Mouse (Mus musculus) adipocyte (in vitro differentiated cells): ENCODE results near the gene Prkce.

Source experiments
- DNase-seq: peaks from one replicate; pipeline ENCODE4 v3.0.0-alpha.2; 2016; ENCODE audit warnings: low spot score

Prkce gene

DNA sequence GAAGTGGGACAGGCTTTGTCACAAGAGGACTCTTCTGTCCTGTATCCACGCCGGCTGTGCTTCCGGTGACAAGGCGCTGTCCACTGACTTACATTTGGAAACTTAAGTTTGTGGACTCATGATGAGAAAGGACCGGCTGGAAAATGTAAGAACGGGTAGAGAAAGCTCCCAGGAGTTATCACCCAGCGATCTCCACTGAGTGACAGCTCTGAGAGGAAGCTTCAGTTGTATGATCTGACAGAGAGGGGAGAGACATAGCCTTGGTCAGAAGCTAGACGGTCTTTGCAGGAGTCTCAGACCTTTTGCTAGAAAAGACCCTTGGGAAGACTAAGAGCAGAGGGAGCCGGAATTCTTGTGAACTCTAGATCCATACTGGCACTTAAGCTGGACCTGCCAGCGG lies 322.2 kb downstream of the Prkce start:
- DNase-seq = no peak

GRCm38 (mm10) chr17:86492376-86492775 lies 324.8 kb downstream of the Prkce start:
- no peak for DNase-seq

- no peak for DNase-seq
These were observed 326.4 kb downstream of the Prkce start for GRCm38 (mm10) chr17:86493891-86494420.

DNA sequence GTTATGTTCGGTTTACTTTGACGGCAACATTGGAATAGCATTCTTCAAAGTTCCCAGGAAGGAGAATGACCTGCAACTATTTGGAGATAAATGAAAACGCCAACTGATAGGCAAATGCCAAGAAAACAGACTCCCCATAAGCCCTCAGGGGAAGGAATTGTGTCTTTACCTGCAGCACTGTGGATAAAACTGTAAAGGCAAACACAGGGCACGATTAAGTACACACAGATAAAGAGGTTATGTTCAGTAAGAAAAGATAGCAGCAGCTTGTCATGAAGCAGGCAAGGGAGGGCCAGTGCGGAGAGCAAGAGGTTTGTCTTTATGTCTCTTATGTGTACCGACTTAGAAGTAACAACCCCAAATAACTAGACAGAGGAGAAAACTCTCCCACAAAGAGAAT lies 326.9 kb downstream of the Prkce start:
- no peak for DNase-seq

- DNase-seq = no peak
These were observed 327.3 kb downstream of the Prkce start for GRCm38 (mm10) chr17:86494895-86495294.

DNA sequence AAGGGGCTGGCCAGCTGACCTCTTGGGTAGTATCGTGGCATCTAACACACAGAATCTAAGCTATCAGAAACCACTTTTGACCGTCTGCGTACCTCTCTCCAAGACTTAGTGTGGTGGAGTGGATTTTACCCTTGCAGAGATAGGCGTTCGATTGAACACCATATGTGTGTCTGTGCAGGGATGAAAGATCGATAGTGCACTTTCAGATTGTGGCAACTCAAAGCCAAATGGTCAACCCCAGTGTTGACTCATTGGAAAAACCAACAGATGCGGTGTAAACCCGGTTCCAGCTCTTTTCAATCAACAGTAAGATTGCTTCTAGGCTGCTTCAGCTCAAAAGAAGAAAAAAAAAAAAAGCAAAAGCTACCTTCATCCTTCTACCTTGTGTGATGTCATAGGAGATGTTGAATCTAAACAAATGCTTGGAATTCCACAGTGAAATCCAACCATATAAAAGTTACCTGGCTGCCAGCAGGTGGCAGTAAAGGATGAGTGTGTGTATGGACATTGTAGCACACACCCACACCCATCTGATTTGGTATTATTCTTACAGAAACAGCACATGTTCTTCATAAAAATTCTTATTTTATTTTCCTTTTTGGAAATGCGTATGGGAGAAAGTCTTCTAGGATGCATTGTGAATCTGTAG lies 328.7 kb downstream of the Prkce start:
- peak; percentile 70 for DNase-seq

DNA sequence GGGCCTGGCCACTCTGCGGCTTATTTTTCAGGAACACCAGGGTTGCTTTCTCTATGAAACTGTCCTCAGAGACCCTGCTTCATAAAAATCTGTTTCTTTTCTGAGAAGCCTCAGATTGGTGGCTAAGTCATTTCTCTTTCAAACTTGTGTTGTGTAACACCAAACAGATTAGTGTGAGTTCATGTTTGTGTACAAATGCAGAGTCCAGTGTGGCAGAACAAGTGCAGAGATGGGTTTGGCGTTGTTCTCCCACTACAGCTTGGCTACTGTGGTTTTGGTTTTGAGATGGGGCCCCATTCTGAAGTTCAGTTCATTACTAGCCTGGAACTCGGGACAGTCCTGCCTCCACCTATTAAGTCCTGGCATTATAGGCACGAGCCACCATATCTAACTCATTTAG lies 329.7 kb downstream of the Prkce start:
- no peak for DNase-seq

DNA sequence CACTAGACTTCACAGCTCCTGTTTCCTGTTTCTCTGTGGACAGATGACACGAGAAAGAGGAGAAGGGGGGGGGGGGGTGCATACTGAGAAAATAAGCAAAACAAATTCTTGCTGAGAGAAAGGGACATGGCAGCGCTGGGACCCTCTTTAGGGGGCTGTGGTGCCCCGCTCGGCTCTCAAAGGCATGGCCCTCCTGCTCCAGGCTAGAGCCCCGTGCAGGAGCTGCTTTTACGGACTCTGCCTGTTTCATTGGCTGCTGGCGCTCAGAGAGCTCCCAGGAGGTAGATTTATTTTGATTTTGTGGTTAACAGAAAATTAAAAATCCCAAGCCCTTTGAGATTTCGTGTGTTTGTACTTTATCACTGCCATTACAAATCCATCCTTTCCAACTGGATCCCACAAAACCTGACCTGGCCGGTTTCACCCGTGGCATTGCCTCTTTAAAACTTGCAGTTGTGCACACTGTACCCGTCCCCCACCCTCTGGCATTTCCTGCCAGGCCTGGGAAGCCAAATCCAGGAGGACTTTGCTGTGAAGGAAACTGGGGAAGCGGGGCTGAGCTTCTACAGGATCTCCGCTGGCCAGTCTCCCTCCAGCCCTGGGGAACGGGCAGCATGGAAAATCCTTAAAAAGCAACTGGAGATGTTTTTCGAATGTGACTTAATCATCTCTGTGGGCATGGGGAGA lies 331.9 kb downstream of the Prkce start:
- DNase-seq = no peak

GRCm38 (mm10) chr17:86501393-86501792 lies 333.8 kb downstream of the Prkce start:
- DNase-seq = no peak

GRCm38 (mm10) chr17:86503208-86503897 lies 335.8 kb downstream of the Prkce start:
- DNase-seq = no peak

DNA sequence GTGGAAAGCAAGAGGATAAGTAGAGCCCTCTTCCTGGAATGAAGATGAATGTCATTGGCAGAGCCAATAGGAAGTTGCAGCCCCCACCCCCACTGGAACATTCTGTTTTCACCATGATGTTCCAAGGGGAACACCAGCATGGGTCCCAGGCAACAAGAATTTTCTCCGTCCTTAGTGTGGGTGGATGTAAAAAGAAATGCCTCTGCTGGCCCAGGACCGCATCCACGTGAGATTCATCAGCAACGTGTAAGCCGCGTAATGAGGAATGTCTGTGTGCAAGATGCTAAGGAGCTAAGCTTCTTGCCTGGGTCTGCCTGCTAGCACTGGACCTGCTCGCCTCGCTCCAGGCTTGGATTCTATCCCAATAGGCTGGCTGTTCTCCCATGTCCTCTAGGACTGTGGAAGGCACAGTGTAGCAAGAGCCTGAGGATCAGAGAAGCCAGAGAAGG lies 337.6 kb downstream of the Prkce start, which contains the start of gene Gm10309:
Gm10309 (minus strand) TSS at position 50 of the 449 bp plus-strand sequence.
- DNase-seq = peak; percentile 90

- no peak for DNase-seq
These were observed 339.3 kb downstream of the Prkce start for GRCm38 (mm10) chr17:86506881-86507280.

DNA sequence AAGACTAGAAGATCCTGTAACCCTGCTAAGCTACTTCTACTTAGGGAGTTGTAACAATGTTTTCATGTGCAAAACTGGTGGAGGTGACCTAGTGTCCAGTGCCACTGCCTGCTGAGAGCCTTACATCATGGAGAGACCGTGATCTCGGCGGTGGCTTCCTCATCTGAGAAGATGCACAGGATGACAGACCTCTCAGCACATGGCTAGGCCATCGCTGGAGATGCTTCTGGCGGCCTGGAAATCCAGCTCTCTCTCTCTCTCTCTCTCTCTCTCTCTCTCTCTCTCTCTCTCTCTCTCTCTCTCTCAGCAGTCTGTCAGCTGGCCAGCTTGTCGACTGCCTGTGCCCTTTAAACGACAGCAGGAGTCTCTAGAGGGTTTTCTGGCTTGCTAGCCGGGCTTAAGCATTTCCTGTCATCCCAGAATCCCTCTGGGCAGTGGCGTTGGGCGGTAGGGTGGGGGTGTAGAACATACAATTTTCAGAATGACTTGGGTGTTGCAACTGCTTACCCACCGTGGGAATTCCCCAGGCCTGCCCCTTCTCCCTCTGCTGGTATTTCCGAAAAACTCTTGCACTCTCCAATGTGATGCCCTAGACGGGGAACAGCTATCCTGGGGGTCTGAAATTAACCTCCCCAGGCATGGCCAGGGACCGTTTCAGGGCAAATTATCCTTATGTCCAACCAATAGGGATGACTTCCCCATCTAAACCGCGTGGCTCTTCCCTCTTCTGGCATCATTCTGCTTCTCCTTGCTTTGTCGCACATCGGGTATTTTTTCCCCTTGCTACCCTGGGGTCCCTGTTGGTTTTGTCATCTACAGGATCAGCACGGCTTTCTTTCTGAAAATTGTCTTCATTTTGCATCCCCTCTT lies 340.0 kb downstream of the Prkce start:
- DNase-seq = peak; percentile 79

DNA sequence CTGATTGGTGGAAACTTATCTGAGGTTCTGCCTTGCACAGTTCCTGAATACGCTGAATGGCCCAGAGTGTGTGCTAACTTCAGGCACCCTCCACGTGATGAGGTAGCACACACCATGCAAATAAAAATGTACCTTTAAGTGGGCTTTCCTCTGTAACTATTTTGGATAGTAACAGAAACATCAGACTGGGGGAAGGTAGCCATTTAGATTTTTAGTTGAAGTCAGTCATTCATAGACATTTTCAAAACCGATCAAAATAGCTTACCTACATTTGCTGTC lies 340.6 kb downstream of the Prkce start:
- no peak for DNase-seq

DNA sequence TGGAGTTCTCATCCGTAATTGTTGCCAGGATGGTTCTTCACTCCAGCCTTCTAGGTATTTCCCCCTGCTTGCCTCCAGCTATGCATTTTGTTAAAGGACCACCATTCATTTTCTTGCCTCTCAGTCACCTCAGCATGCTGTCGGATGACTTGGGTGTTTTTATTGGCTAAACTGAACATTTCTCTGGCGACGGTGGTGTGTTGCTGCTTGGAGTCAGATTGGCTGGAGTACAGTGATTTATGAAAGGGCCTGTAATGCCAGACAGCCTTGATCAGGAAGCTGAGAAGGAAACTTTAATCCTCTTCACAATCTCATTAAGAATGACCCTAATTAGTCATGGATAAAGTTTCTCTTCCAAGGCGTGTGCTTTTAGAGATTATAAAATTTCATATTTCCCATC lies 342.3 kb downstream of the Prkce start:
- DNase-seq = peak; percentile 53

DNA sequence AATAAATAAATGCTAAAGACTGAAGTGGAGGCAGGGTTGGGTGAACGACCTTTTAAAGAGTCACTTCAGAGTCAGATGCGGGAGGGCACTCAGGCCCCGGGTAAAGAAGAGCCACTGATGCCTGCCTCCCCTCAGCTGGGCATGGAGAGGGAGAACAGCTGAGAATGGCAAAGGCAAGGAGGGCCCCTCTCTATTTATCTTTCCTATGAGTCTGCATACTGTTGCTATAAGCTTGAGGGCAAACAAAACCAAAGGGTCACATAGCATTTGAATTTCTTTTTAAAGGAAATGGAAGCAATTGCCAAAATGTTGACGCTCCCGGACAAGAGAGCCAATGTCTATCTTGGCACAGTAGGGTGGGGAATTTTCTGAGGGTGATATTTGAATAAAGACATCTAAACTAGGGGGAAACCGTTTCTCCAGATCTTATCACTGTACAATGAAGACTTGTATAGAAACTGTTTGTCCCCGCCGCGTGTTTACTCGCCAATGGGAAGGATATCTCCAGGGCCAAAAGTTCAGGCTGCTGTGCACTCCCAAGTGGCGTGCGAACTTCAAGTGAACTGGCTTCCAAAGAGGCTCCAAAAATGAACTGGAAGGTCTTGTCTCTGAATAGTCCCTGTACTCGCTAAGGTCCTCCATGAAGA lies 347.5 kb downstream of the Prkce start:
- DNase-seq = no peak

- no peak for DNase-seq
These were observed 349.0 kb downstream of the Prkce start for GRCm38 (mm10) chr17:86516630-86517029.

- DNase-seq = no peak
These were observed 351.0 kb downstream of the Prkce start for GRCm38 (mm10) chr17:86518604-86519003.

DNA sequence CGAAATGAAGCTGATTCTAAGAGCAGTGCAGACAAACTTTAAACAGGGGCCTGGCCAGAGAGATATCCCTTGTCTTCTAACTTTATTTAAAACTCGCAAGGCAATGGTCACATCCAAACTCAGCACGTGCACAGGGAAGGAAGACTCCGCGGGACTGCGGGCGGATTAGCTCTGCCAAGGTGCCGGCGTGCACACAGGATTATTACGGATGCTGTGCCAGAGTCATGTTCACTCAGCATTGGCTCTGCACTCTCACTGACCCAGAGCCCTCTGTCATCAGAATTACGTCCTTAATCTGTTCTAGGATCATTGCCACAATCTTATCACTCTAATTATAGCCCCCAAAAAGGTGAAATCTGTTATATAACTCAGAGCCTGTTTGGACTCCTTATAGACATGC lies 353.7 kb downstream of the Prkce start:
- DNase-seq = no peak

- DNase-seq = no peak
These were observed 355.1 kb downstream of the Prkce start for GRCm38 (mm10) chr17:86522649-86523048.

DNA sequence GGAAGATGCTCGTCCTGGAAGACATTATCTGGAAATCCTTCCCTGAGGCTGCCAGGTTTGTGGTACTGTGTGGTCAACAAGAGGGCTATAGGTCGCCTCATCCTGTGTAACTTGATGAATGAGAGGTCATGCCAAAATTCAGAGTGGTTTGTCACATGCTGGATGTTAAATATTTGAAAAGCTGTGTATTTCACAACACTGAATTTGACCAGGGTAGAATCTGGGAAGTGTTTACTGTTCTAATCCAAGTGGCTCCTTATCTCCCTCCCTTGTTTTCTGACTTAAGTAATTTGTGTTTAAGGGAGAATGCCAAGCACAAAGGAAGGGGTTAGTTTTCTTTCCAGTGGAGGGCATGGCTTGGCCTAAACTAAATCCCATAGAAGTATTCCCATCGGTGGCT lies 355.8 kb downstream of the Prkce start:
- DNase-seq = peak; percentile 67

DNA sequence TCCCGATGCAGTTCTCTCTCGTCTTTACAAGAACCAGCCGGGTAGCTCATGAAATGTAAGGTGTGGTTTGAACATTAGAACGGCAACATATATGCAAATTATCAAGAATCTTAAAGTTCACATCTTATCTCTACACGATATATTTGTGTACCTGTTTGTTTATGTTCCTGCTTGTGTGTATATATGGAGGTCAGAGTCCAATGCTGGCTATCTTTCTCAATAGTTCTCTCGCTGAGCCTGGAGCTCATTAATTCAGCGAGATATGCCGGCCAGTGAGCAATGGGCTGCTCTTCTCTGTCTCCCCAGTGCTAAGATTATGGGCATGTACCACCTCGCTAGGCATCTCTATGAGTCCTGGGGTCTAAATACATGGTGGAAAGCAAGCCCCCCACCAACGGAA lies 356.3 kb downstream of the Prkce start:
- no peak for DNase-seq
